Mouse (Mus musculus): ENCODE results near the gene Zfp46. TPM values are rescaled to one million over a fixed set of nuclear protein-coding genes. Genes with fewer than 3 reads are reported as not detected.

Gene Zfp46
- total and polyA plus RNA-seq, 2 experiments from 2014 or later: 31.0 to 73.1 TPM

GRCm38 (mm10) chr4:136331709-136332108 lies 47.2 kb downstream of the Zfp46 start:
- WGBS: 95% methylated on average over 3 of the region's 3 CpGs
- H3K36me3 ChIP-seq (ENCODE audit: insufficient read depth): peaks cover 20% of the 10 kb centered on the region; the same call in 1 of the 2 replicates

GRCm38 (mm10) chr4:136333191-136333590 lies 48.7 kb downstream of the Zfp46 start:
- 82% methylated on average over 3 of the region's 3 CpGs for WGBS
- DNase-seq (no peak), ATAC-seq (no peak)
- H3K9me3 ChIP-seq (ENCODE audit: low read length): no peaks in the 10 kb centered on the region
- H3K9ac ChIP-seq: no peak overlapping the region
- no peak for TF ChIP-seq CTCF (IDR thresholded peaks at IDR 0.05; ENCODE audit: low read depth)
- H3K4me3 ChIP-seq (ENCODE audit: low read depth, low read length): no peak overlapping the region
- H3K36me3 ChIP-seq (ENCODE audit: insufficient read depth): peaks cover 18% of the 10 kb centered on the region
- H3K27me3 ChIP-seq (ENCODE audit: insufficient read depth, low read length): no peaks in the 10 kb centered on the region
- no peaks in the 10 kb centered on the region for H3K4me1 ChIP-seq (ENCODE audit: insufficient read depth)
- H3K27ac ChIP-seq (ENCODE audit: low read depth, low read length): no peak overlapping the region
- H3K4me2 ChIP-seq (ENCODE audit: low read depth): no peak overlapping the region

More at GRCm38 (mm10) chr4:136331709-136332108, 47.2 kb downstream of the Zfp46 start:
- DNase-seq (no peak), ATAC-seq (no peak)
- H3K4me1 ChIP-seq (ENCODE audit: insufficient read depth): no peaks in the 10 kb centered on the region
- no peak overlapping the region for H3K27ac ChIP-seq (ENCODE audit: low read depth, low read length)
- H3K9me3 ChIP-seq (ENCODE audit: low read length): no peaks in the 10 kb centered on the region
- no peak for TF ChIP-seq CTCF (IDR thresholded peaks at IDR 0.05; ENCODE audit: low read depth)
- no peak overlapping the region for H3K4me3 ChIP-seq (ENCODE audit: low read depth, low read length)
- no peak overlapping the region for H3K9ac ChIP-seq
- H3K4me2 ChIP-seq (ENCODE audit: low read depth): no peak overlapping the region
- H3K27me3 ChIP-seq (ENCODE audit: insufficient read depth, low read length): no peaks in the 10 kb centered on the region

- Histone ChIP-seq H3K9me3 (ENCODE audit: low read length) (no peaks in the 10 kb centered on the region), H3K27ac (ENCODE audit: low read depth, low read length) (no peak overlapping the region), H3K4me3 (ENCODE audit: low read depth, low read length) (no peak overlapping the region), H3K9ac (no peak overlapping the region), H3K27me3 (ENCODE audit: insufficient read depth, low read length) (no peaks in the 10 kb centered on the region), H3K36me3 (ENCODE audit: insufficient read depth) (peaks cover 13% of the 10 kb centered on the region), H3K4me1 (ENCODE audit: insufficient read depth) (no peaks in the 10 kb centered on the region), H3K4me2 (ENCODE audit: low read depth) (no peak overlapping the region)
- ATAC-seq (no peak), DNase-seq (no peak)
- no peak for TF ChIP-seq CTCF (IDR thresholded peaks at IDR 0.05; ENCODE audit: low read depth)
- 54% methylated on average over 2 of the region's 2 CpGs for WGBS
Measured at GRCm38 (mm10) chr4:136335065-136335464, 50.6 kb downstream of the Zfp46 start.

- ATAC-seq (no peak), DNase-seq (no peak)
- 58% methylated on average over 4 of the region's 4 CpGs for WGBS
- H3K36me3 ChIP-seq (ENCODE audit: insufficient read depth): peaks cover 18% of the 10 kb centered on the region
- no peak overlapping the region for H3K9ac ChIP-seq
- H3K4me3 ChIP-seq (ENCODE audit: low read depth, low read length): no peak overlapping the region
- H3K4me1 ChIP-seq (ENCODE audit: insufficient read depth): no peaks in the 10 kb centered on the region
- no peak overlapping the region for H3K4me2 ChIP-seq (ENCODE audit: low read depth)
- TF ChIP-seq CTCF (IDR thresholded peaks at IDR 0.05; ENCODE audit: low read depth): no peak
- H3K9me3 ChIP-seq (ENCODE audit: low read length): no peaks in the 10 kb centered on the region
- H3K27ac ChIP-seq (ENCODE audit: low read depth, low read length): no peak overlapping the region
- no peaks in the 10 kb centered on the region for H3K27me3 ChIP-seq (ENCODE audit: insufficient read depth, low read length)
Measured at GRCm38 (mm10) chr4:136337129-136337528, 52.6 kb downstream of the Zfp46 start.

Other genes with a start within 250 kb of the Zfp46 start
- 872 and 1,141 TPM in 2 replicates for gene Rpl11, start 231.3 kb upstream of the Zfp46 start, total RNA-seq (2014; rRNA removed)
- gene Rpl11, start 231.3 kb upstream of the Zfp46 start, polyA plus RNA-seq (2015; fragmentation: Nextera tagmentation; extraction: Ambion mirVana): 313 and 396 TPM in 2 replicates
- 134 and 153 TPM in 2 replicates for gene Id3, start 141.2 kb upstream of the Zfp46 start, total RNA-seq (2014; rRNA removed)
- 177 and 185 TPM in 2 replicates for gene Id3, start 141.2 kb upstream of the Zfp46 start, polyA plus RNA-seq (2015; fragmentation: Nextera tagmentation; extraction: Ambion mirVana)
- gene E2f2, start 112.3 kb upstream of the Zfp46 start, total RNA-seq (2014; rRNA removed): 0.85 and 1.2 TPM in 2 replicates
- gene E2f2, start 112.3 kb upstream of the Zfp46 start, polyA plus RNA-seq (2015; fragmentation: Nextera tagmentation; extraction: Ambion mirVana): 0.84 and 1.4 TPM in 2 replicates
- 3.5 and 3.8 TPM in 2 replicates for gene Asap3, start 78.3 kb upstream of the Zfp46 start, total RNA-seq (2014; rRNA removed)
- 2.0 and 2.5 TPM in 2 replicates for gene Asap3, start 78.3 kb upstream of the Zfp46 start, polyA plus RNA-seq (2015; fragmentation: Nextera tagmentation; extraction: Ambion mirVana)
- 0.31 and 0.48 TPM in 2 replicates for gene Tcea3, start 37.0 kb upstream of the Zfp46 start, total RNA-seq (2014; rRNA removed)
- gene Tcea3, start 37.0 kb upstream of the Zfp46 start, polyA plus RNA-seq (2015; fragmentation: Nextera tagmentation; extraction: Ambion mirVana): 1.6 and 1.9 TPM in 2 replicates
- 162 and 169 TPM in 2 replicates for gene Hnrnpr, start 26.3 kb downstream of the Zfp46 start, total RNA-seq (2014; rRNA removed)
- gene Hnrnpr, start 26.3 kb downstream of the Zfp46 start, polyA plus RNA-seq (2015; fragmentation: Nextera tagmentation; extraction: Ambion mirVana): 175 and 214 TPM in 2 replicates
- 2.0 and 2.4 TPM in 2 replicates for gene Htr1d, start 138.8 kb downstream of the Zfp46 start, total RNA-seq (2014; rRNA removed)
- 2.4 and 3.1 TPM in 2 replicates for gene Htr1d, start 138.8 kb downstream of the Zfp46 start, polyA plus RNA-seq (2015; fragmentation: Nextera tagmentation; extraction: Ambion mirVana)
- 0.23 and 0.29 TPM in 2 replicates for gene 6030445D17Rik, start 177.6 kb downstream of the Zfp46 start, total RNA-seq (2014; rRNA removed)
- gene 6030445D17Rik, start 177.6 kb downstream of the Zfp46 start, polyA plus RNA-seq (2015; fragmentation: Nextera tagmentation; extraction: Ambion mirVana): 0.10 and 0.23 TPM in 2 replicates
- 11.6 and 20.8 TPM in 2 replicates for gene Luzp1, start 185.1 kb downstream of the Zfp46 start, total RNA-seq (2014; rRNA removed)
- gene Luzp1, start 185.1 kb downstream of the Zfp46 start, polyA plus RNA-seq (2015; fragmentation: Nextera tagmentation; extraction: Ambion mirVana): 34.8 and 50.0 TPM in 2 replicates